Mouse (Mus musculus): Measurements from ENCODE around the gene Hormad2. TPM values are rescaled to one million over a fixed set of nuclear protein-coding genes. Genes with fewer than 3 reads are reported as not detected.
A peak's percentile ranks its signal among the peaks of the same experiment; 100 is the strongest.

The Hormad2 gene
- total RNA-seq, 1 experiment from 2014 or later, result 1.5 TPM

GRCm38 (mm10) chr11:4452467-4453184, 11.7 kb upstream of the Hormad2 start:
- no peak for ATAC-seq (replicated peaks; ENCODE audit: low read depth, poor library complexity, severe bottlenecking)

DNA sequence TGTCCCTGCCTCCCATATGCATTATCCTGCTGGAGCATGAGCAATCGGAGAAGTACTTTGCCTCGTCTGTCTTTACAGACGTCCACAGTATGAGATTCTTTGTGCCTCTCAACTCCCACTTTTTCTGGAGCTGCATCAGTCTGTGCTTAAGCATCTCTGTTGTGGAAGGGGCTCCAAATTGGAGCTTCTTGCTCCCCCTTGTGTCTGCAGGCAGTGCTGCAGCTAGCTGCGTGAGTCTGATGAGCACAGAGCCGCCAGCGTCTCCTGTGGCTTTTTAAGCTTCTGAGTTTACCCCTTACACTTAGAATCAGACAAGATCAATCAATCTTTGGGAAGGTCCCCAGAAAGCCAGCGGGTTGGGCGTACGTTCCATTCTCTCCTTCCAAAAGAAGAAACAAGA, 10.2 kb upstream of the Hormad2 start:
- ATAC-seq (replicated peaks; ENCODE audit: low read depth, poor library complexity, severe bottlenecking), result peak; percentile 93

DNA sequence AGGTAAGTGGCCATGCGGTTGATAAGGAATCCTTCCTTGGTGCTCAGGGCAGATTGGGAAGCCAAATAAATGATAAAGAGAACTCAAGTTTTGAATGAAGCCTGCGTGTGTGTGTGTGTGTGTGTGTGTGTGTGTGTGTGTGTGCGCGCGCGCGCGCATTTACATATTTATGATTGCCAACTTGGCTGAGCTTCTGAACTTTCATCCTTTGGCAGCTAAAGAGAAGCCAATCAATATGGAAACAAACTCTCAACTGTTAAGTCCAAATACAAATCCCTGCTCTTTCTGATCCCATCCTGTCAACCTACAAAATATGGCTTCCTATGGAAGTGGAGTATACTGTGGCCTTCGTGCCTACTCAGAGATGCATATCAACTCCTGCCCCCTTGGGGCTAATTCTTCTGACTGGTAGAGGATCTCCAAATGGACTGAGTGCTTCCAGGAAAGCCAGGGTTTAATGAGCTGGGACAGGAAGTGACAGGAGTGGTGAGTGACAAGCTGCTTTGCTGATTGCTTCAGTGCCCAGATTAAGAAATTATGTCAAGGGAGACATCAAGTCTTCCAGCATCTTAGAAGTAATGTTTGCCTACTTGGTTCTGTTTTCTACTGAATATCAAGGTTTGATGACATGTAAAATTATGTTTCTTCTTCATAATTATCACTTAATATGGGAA, 5.4 kb upstream of the Hormad2 start:
- no peak for ATAC-seq (replicated peaks; ENCODE audit: low read depth, poor library complexity, severe bottlenecking)

- peak; percentile 54 for ATAC-seq (replicated peaks; ENCODE audit: low read depth, poor library complexity, severe bottlenecking)
Measured at GRCm38 (mm10) chr11:4442280-4442679, 1.4 kb upstream of the Hormad2 start.

- no peak for ATAC-seq (replicated peaks; ENCODE audit: low read depth, poor library complexity, severe bottlenecking)
Measured at GRCm38 (mm10) chr11:4438211-4438610, 2.7 kb downstream of the Hormad2 start.

DNA sequence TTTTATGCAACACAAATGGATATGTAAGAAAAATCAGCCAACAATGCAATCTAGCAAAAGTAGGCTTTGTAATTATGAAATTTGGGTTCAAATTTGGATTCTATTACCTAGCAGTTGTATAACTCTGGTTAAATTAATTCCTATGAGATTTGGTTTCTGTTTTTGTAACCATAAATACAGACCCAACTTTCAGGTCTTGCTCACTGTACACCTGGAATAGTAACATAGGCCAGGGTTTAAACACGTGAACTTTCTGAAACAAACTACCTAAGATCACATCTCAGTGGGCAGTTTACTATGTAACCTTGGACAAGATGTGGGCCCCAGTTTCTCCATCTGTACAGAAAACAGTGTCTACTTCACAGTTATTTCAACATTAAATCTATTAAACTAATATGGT, 3.6 kb downstream of the Hormad2 start:
- no peak for ATAC-seq (replicated peaks; ENCODE audit: low read depth, poor library complexity, severe bottlenecking)

DNA sequence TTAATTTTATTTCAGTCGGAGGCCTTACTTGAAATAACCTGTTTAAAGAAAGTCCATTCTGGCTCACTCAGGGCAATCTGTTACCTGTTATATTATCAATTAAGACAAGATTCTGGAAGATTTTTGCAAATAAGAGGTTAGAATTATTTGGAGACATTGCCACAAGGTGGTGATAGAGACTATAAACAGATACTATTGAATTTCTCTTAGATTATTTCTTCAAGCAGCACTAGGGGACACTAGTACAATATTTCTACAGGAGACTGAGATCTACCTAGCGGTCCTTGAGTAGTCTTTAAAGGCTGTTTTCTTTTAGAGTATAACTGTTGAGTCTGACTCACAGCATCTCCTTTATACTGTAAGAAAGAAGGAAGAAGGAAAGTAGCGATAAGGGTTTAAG, 4.3 kb downstream of the Hormad2 start:
- peak; percentile 68; the same call in 1 of the 2 replicates for ATAC-seq (replicated peaks; ENCODE audit: low read depth, poor library complexity, severe bottlenecking)

DNA sequence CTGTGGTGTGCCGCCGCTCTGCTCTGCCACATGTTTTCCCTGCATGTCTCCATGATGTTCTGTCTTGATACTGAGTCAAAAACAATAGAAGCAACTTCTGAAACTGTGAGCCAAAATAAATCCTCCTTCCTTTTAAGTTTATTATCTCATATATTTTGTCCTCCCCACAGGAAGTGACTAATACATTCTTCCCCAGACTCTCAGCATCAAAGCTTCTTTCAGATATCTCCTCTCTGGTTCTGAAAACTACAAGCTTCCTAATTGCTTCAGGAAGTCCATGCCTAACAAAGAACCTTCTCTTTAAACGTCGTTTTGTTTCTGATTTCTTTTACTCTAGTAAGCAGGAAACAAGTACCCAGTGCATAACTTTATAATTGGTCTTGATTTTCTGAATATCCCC, 6.4 kb downstream of the Hormad2 start:
- ATAC-seq (replicated peaks; ENCODE audit: low read depth, poor library complexity, severe bottlenecking), result no peak

- peak; percentile 55; the same call in 1 of the 2 replicates for ATAC-seq (replicated peaks; ENCODE audit: low read depth, poor library complexity, severe bottlenecking)
Measured at GRCm38 (mm10) chr11:4423818-4424217, 17.1 kb downstream of the Hormad2 start.

- ATAC-seq (replicated peaks; ENCODE audit: low read depth, poor library complexity, severe bottlenecking), result peak; percentile 36
Measured at GRCm38 (mm10) chr11:4422494-4423425, 18.1 kb downstream of the Hormad2 start.

DNA sequence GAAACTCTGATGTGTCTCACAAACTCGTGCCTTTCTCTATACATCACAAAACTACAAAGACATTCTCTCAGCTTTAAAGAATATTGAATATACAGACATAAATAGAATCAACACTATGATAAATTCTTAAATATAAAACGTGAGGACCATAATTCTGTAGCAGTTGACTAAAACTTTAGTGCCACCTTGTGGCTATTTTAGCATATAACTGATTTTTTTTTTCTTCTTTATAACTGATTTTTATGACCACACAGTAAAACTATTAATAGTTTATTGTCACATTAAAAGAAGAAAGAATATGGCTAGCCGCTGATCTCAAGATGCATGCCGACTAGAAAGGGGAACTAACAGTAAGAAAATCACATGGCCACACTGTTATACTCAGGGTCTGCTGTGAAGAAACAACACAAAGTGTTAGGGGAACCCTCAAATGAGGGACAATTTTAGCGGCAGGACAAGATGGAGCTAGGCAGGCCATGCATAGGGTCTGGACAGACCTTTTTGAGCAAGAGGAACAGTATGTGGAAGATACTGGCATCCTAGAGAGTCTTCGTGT, 18.9 kb downstream of the Hormad2 start:
- ATAC-seq (replicated peaks; ENCODE audit: low read depth, poor library complexity, severe bottlenecking), result peak; percentile 66

GRCm38 (mm10) chr11:4417986-4418385, 22.9 kb downstream of the Hormad2 start:
- no peak for ATAC-seq (replicated peaks; ENCODE audit: low read depth, poor library complexity, severe bottlenecking)

DNA sequence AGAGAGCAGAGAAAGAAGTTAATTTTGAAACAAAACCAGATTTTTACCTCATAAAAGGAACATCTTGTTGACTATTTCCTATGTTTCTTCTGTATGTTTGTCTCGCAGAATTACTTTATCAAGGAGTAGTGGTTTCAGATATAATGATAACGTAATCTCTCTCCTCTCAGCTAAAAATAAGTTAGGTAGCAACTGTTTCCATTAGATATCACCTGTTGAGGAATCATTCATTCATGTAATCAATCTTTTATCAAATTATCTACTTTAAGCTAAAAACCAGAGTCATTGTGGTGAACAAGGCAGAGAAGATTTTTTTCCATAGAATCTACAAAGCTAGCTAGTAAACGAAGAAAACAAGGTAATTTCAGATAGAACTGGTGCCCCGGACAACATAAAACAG, 28.6 kb downstream of the Hormad2 start:
- ATAC-seq (replicated peaks; ENCODE audit: low read depth, poor library complexity, severe bottlenecking), result no peak

DNA sequence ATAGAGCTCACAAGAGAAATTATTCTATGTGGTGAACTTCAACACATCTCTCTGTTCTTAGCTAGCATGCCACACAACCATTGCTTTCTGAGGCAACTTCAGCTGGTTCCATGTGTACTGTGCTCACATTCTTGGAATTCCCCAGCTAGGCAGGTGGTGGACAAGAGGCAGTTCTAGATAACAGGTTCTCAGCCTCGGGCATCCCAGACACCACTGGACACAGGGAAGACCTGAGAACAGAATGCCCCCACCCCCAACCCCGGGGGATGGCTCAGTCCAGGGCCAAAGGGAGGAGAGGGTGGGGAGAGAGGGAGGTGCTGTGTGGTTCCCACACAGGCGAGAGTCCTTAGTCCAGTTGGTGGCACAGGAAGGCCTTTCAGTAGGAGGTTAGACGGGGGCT, 36.6 kb downstream of the Hormad2 start:
- ATAC-seq (replicated peaks; ENCODE audit: low read depth, poor library complexity, severe bottlenecking), result no peak

- ATAC-seq (replicated peaks; ENCODE audit: low read depth, poor library complexity, severe bottlenecking), result no peak
Measured at GRCm38 (mm10) chr11:4403381-4403780, 37.5 kb downstream of the Hormad2 start.

- no peak for ATAC-seq (replicated peaks; ENCODE audit: low read depth, poor library complexity, severe bottlenecking)
Measured at GRCm38 (mm10) chr11:4401251-4401650, 39.7 kb downstream of the Hormad2 start.

DNA sequence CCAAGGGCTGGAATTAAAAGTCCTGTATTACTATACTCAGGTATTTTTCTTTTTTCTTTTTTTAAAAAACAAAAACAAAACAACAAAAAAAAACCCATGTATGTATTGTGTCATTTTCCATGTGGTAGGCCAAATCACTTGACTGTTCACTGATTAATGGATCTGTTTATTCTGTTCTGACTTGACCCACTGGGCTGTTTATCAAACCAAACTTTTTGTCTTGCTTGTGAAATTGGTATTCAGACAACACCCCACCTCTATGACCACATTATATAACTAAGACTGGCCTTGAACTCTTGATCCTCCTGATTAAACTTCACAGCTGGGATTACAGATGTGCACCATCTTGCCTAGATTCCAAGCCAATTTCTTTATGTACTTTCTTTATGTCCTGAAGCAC, 46.7 kb downstream of the Hormad2 start:
- ATAC-seq (replicated peaks; ENCODE audit: low read depth, poor library complexity, severe bottlenecking), result no peak

- ATAC-seq (replicated peaks; ENCODE audit: low read depth, poor library complexity, severe bottlenecking), result no peak
Measured at GRCm38 (mm10) chr11:4388018-4388417, 52.9 kb downstream of the Hormad2 start.

DNA sequence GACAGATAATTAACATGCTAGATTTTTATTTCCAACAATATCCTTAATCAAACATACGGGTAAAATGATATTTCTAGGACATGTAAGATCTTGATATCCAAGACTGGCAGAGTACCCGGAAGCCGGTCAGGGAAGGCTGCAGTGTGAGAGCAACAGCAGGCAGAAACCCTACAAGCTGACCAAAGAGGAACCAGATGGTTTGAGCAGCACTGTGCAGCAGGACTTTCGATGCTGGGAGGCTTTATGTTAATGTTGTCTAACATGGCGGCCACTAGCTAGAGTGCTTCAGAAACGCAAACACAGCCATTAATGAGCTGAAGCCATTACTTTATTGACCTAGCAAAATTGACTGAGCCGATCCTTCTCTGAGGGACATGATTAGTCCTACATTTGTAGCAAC, 58.6 kb downstream of the Hormad2 start:
- 0 out of 2 replicates have a peak, but pooled peaks have one; percentile 42 for ATAC-seq (replicated peaks; ENCODE audit: low read depth, poor library complexity, severe bottlenecking)

- ATAC-seq (replicated peaks; ENCODE audit: low read depth, poor library complexity, severe bottlenecking), result peak; percentile 39; the same call in 1 of the 2 replicates
Measured at GRCm38 (mm10) chr11:4379857-4380256, 61.0 kb downstream of the Hormad2 start.
